27 mouse cellular contexts compared by ENCODE assay signal in genomic region chr14:46783327-46783926, GRCm38 (mm10). TPM values are rescaled to one million over a fixed set of nuclear protein-coding genes. Genes with fewer than 3 reads are reported as not detected.
"Had no signal": no experiment of that assay in that cellular context is flagged by ENCODE, and none has a peak within 500 bp of the region (broad histone marks: within the 10 kb centered on the region; RNA-seq: fewer than 3 reads in every experiment).

No protein-coding gene starts in this region.

- DNase-seq: gastrocnemius, adult 2 months; gastrocnemius, postnatal 10 days; gastrocnemius, postnatal 25 days; heart, adult 2 months; heart, postnatal 10 days; heart, postnatal 4 days; kidney, adult 18-20 months; kidney, adult 8-10 months; kidney, postnatal 10 days; kidney, postnatal 25 days; kidney, postnatal 4 days; liver; liver, embryonic 13.5 days had no signal

- H3K27me3 ChIP-seq: heart, embryonic 12.5 days; hindbrain, embryonic 12.5 days; intestine, embryonic 15.5 days; limb, embryonic 12.5 days; liver, embryonic 13.5 days had no signal

- H3K9me3 ChIP-seq: intestine, embryonic 15.5 days had no signal

- H3K9ac ChIP-seq: heart, embryonic 12.5 days; hindbrain, embryonic 12.5 days; hindbrain, embryonic 14.5 days; intestine, embryonic 15.5 days; limb, embryonic 12.5 days; liver, embryonic 13.5 days had no signal

- H3K4me2 ChIP-seq: heart, embryonic 12.5 days; hindbrain, embryonic 12.5 days; hindbrain, embryonic 14.5 days; intestine, embryonic 15.5 days; limb, embryonic 12.5 days; liver, embryonic 11.5 days; liver, embryonic 13.5 days had no signal

- ATAC-seq: hindbrain, embryonic 16.5 days; inflammation-experienced regulatory T-cells, adult 6 months; intestine, embryonic 15.5 days; intestine, postnatal 0 days had no signal

- H3K4me3 ChIP-seq: gastrocnemius, adult 2 months; heart, adult 2 months; heart, embryonic 10.5 days; heart, embryonic 12.5 days; hindbrain, embryonic 10.5 days; hindbrain, embryonic 12.5 days; intestine, embryonic 15.5 days; layer of hippocampus, adult 2 months; left cerebral cortex, adult 2 months; limb, embryonic 10.5 days; limb, embryonic 12.5 days; liver, embryonic 13.5 days had no signal

- H3K27ac ChIP-seq: gastrocnemius, adult 2 months; heart, adult 2 months; heart, embryonic 10.5 days; hindbrain, embryonic 10.5 days; hindbrain, embryonic 12.5 days; hindbrain, embryonic 14.5 days; intestine, embryonic 15.5 days; layer of hippocampus, adult 2 months; left cerebral cortex, adult 2 months; limb, embryonic 10.5 days; limb, embryonic 12.5 days; liver, embryonic 13.5 days had no signal

RNA-seq across cellular contexts. Expression of gene Cdkn3, which starts 23.1 kb away (rescaled TPM):
- total RNA-seq: gastrocnemius, adult 2 months had no signal
